Mouse (Mus musculus): Measurements from ENCODE around the gene Zc3h13. TPM values are rescaled to one million over a fixed set of nuclear protein-coding genes. Genes with fewer than 3 reads are reported as not detected.
A peak's percentile ranks its signal among the peaks of the same experiment; 100 is the strongest.

Gene Zc3h13
- polyA plus RNA-seq, 1 experiment from 2014 or later = 36.4 TPM

DNA sequence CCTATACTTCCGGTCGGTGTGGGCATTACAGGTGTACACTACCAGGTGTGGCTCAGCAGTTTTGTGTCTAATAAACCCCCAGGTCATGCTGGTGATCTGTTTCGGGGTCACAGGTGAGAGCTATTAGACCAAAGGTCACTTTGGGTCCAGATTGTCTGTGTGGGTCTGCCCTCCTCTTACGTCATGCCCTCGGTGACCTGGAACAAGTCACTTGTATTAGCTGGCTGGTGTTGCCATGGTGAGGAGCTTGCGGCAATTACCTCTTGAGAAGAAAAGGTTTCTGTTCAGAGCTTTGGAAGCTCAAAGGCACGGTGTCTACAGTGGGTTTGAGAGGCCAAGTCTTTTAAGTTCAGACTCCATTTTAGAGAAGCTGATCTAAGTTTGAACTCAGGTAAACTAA lies 93.4 kb downstream of the Zc3h13 start:
- Histone ChIP-seq H3K36me3 (ENCODE audit: control insufficient read depth, insufficient read depth, low read length) (no peaks in the 10 kb centered on the region), H3K27me3 (replicated peaks; ENCODE audit: control insufficient read depth, insufficient read depth, low read length) (no peaks in the 10 kb centered on the region), H3K4me3 (ENCODE audit: low read depth, low read length) (no peak overlapping the region), H3K27ac (ENCODE audit: low read depth, low read length) (no peak overlapping the region), H3K4me1 (ENCODE audit: control insufficient read depth, insufficient read depth, low read length) (0 out of 2 replicates have a peak, but pooled peaks cover 2% of the 10 kb centered on the region), H3K4me2 (ENCODE audit: low read length) (no peak overlapping the region), H3K9ac (ENCODE audit: low read length) (no peak overlapping the region), H3K9me3 (replicated peaks; ENCODE audit: control insufficient read depth, low read length) (no peaks in the 10 kb centered on the region; the same call in 1 of the 2 replicates)
- peak; percentile 31 for DNase-seq (ENCODE audit: low spot score)
- WGBS = 46% methylated on average over 7 of the region's 7 CpGs
- ATAC-seq = peak; percentile 2; the same call in 1 of the 2 replicates

Small RNA genes lying within 50 kb of the gene (microRNA-seq; reads per million reads assigned to microRNA genes)
- not detected for gene Gm44482

Other genes starting within 250 kb of the Zc3h13 start
- gene Lrrc63, start 153.5 kb upstream of the Zc3h13 start, polyA plus RNA-seq (2014; fragmentation: Nextera tagmentation; extraction: Ambion mirVana) = 0.09 TPM in 1 of 2 replicates, not detected in the other
- gene Lcp1, start 153.3 kb upstream of the Zc3h13 start, polyA plus RNA-seq (2014; fragmentation: Nextera tagmentation; extraction: Ambion mirVana) = 13.0 and 16.5 TPM in 2 replicates
- 0.25 TPM in 1 of 2 replicates, not detected in the other for gene Cpb2, start 42.1 kb upstream of the Zc3h13 start, polyA plus RNA-seq (2014; fragmentation: Nextera tagmentation; extraction: Ambion mirVana)
- gene Siah3, start 171.6 kb downstream of the Zc3h13 start, polyA plus RNA-seq (2014; fragmentation: Nextera tagmentation; extraction: Ambion mirVana) = 5.4 and 7.0 TPM in 2 replicates